Mouse (Mus musculus) olfactory bulb, adult 2 months (tissue): ENCODE measurements around the gene Uchl4. TPM values are rescaled to one million over a fixed set of nuclear protein-coding genes. Genes with fewer than 3 reads are reported as not detected.

Experiments
- H3K27ac ChIP-seq: fragments of 200-500 bp; 2 replicates; pipeline ENCODE4 v1.5.1; 2012; ENCODE audit warnings: low read depth, low read length; ENCODE audit not compliant: insufficient read depth
- H3K4me1 ChIP-seq: fragments of 200-500 bp; 2 replicates; pipeline ENCODE4 v1.6.1; 2012; ENCODE audit warnings: low read length; ENCODE audit not compliant: control insufficient read depth, insufficient read depth
- H3K4me3 ChIP-seq: fragments of 200-500 bp; 2 replicates; pipeline ENCODE4 v1.5.1; 2012; ENCODE audit warnings: mild to moderate bottlenecking, low read depth, low read length, moderate library complexity; ENCODE audit not compliant: insufficient read depth
- CTCF ChIP-seq: fragments of 200-500 bp; IDR thresholded peaks from 2 replicates; pipeline ENCODE4 v1.5.1; 2012; ENCODE audit warnings: low read depth, mild to moderate bottlenecking, low read length, moderate library complexity; ENCODE audit not compliant: insufficient read depth
- POLR2A ChIP-seq: fragments of 200-500 bp; IDR thresholded peaks from 2 replicates; pipeline ENCODE4 v1.6.1; 2012; ENCODE audit warnings: mild to moderate bottlenecking, low read depth, low read length, moderate library complexity; ENCODE audit not compliant: insufficient read depth
- WGBS: fragments of 180-500 bp; shearing (Covaris S2); methylation state at CpG from one replicate; pipeline ENCODE4 v1.1.7; 2018; 5-methylcytosine and 5-hydroxymethylcytosine counted together
- polyA plus RNA-seq: library from polyadenylated mRNA; stranded (reverse); fragments of >200 nt; gene quantifications from 2 replicates; pipeline ENCODE4 v1.2.4, GENCODE M21; 2012; ENCODE audit warnings: low replicate concordance; ENCODE audit not compliant: missing spikeins, insufficient read depth, insufficient read length

Gene Uchl4
- polyA plus RNA-seq, 1 experiment: not detected

DNA sequence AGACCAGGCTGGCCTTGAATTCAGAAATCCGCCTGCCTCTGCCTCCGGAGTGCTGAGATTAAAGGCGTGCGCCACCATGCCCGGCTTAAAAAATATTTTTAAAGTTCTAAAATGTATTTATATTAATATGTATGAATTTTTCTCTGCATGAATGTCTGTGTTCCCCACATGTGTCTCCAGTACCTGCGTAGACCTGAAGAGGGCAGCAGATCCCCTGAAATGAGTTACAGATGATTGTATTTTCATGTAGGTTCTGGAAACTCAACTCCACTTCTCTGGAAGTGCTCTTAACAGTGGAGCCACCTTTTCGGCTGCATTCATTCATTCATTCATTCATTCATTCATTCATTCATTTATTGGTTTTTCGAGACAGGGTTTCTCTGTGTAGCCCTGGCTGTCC, 42.7 kb downstream of the Uchl4 start:
- WGBS: 65% methylated on average over 8 of the region's 8 CpGs
- H3K4me3 ChIP-seq: no peak overlapping the region
- H3K27ac ChIP-seq: no peak overlapping the region
- TF ChIP-seq CTCF (no peak), POLR2A (no peak)
- H3K4me1 ChIP-seq: no peaks in the 10 kb centered on the region

DNA sequence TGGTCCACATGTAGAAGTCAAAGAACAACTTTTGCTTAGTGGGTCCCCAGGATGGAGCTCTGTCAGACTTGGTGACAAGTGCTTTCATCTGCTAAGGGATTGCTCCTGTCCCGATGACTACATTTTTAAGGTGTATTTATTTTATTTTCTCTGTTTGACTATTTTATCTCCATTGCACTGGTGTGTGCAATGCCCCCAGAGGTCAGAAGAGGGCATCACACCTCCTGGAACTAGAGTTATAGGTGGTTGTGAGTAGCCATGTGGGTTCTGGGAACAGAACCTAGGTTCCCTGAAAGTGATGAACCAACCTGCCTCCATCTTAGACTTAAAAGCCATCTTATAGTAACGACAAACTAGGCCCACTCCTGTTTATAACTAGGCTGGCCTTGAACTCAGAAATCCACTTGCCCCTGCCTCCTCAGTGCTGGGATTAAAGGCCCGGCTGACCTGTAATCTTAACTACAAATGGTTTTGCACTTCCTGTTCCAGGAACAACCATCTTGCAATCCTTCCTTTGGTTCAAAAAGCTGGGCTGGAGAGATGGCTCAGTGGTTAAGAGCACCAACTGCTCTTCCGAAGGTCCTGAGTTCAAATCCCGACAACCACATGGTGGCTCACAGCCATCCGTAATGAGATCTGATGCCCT, 43.8 kb downstream of the Uchl4 start:
- TF ChIP-seq CTCF (no peak), POLR2A (no peak)
- WGBS: 94% methylated on average over 6 of the region's 6 CpGs
- Histone ChIP-seq H3K4me1 (no peaks in the 10 kb centered on the region), H3K27ac (no peak overlapping the region), H3K4me3 (no peak overlapping the region)

DNA sequence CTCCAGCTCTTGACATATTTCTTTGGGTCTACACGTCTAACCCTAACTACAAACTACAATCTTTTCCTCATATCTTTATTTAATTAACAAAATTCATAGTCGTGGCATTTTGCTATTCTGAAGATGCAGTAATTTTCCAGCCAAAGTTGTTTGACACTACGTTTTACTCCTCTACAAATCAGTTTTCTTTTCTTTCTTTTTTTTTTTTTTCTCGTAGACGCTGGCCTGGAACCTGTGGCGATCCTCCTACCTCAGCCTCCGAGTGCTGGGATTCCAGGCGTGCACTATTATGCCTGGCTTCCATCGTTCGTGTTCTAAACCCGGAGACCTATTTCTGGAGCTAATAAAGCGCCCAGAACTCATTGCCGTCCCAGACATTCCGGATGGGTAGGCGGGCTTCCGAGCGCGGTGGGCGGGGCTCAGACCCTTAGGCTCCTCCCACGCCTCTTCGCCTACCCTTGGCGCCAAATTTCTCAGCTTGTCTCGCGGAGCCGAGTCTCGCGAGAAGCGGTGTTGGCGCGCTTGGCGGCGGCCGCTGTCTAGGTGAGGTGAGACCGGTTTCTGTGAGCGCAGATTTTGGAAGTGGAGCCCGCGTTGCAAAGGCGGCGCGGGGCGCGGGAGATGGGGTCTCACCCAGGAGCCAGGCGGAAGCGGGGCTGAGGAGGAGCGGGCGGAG, 46.2 kb downstream of the Uchl4 start, which contains the start of gene Tipin:
Gene Tipin (plus strand): TSS at position 477 of the 676 bp plus-strand sequence.
- TF ChIP-seq POLR2A: peak; percentile 69
- no peak for TF ChIP-seq CTCF
- WGBS: 1% methylated on average over 46 of the region's 46 CpGs
- no peak within 1 kb of the TSS for H3K27ac ChIP-seq
- peak within 1 kb of the TSS; percentile 82 for H3K4me3 ChIP-seq
- H3K4me1 ChIP-seq: no peaks in the 10 kb centered on the region

DNA sequence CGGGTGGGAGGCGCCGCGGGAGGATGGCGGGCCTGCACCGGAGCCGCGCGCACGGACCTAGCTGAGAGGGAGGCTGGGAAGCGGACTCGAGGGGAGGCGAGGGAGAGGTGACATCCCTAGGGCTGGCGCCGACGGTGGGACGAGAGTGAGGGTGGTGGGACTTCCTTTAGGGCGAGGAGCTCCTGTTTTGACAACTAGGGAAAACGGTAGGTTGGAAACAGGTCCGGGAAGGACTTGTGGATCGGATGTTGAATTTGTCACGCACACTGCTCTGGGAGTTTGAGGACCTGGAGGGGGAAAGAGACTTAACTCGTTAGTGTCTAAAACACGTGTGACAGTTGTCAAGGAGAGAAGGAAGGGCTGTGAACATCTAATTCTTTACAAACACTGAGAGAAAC, 46.8 kb downstream of the Uchl4 start:
- Histone ChIP-seq H3K4me3 (peak overlapping the region; percentile 82), H3K27ac (no peak overlapping the region), H3K4me1 (no peaks in the 10 kb centered on the region)
- TF ChIP-seq POLR2A: no peak
- no peak for TF ChIP-seq CTCF
- WGBS: 0% methylated on average over 24 of the region's 24 CpGs

DNA sequence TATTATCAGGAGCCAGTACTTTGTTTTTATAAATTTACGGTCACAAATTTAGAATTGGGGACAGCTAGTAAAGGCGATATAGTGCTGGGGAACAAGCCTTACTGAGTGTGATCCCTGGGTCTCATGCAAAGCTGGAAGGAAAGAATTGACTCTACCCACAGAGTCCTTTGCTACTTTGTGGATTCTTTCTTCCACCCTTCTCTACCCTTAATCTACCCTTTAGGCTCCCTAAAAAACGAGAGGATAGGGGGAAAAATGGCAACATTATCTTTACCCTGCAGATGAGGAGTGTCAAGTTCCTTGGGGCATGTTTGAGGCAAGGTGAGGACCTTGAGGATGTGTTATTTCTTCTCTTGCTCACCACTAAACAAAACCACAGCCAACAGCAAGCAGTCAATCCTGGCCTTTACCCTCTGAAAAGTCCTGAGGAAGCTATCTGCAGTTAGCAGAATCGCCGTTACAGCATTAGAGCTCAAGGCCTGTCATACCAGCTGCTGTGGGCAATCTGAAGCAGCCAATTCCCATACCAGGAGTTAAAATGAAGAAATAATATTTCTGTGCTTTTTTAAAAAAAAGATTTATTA, 47.5 kb downstream of the Uchl4 start:
- 54% methylated on average over 5 of the region's 5 CpGs for WGBS
- Histone ChIP-seq H3K4me3 (no peak overlapping the region), H3K4me1 (no peaks in the 10 kb centered on the region), H3K27ac (no peak overlapping the region)
- TF ChIP-seq CTCF (no peak), POLR2A (no peak)

Other genes starting within 250 kb of the Uchl4 start
- not detected in 2 replicates for gene Smad6, start 213.1 kb upstream of the Uchl4 start, polyA plus RNA-seq
- not detected in 2 replicates for gene Lctl, start 118.1 kb upstream of the Uchl4 start, polyA plus RNA-seq
- gene Zwilch, start 62.1 kb upstream of the Uchl4 start, polyA plus RNA-seq: not detected in 2 replicates
- gene Rpl4, start 61.8 kb upstream of the Uchl4 start, polyA plus RNA-seq: 468 TPM in 1 of 2 replicates, not detected in the other
- gene Snapc5, start 55.9 kb upstream of the Uchl4 start, polyA plus RNA-seq: not detected in 2 replicates
- gene Map2k1, start 18.4 kb downstream of the Uchl4 start, polyA plus RNA-seq: 126 and 566 TPM in 2 replicates
- not detected in 2 replicates for gene Tipin, start 46.4 kb downstream of the Uchl4 start, polyA plus RNA-seq
- gene Dis3l, start 106.1 kb downstream of the Uchl4 start, polyA plus RNA-seq: not detected in 2 replicates
- gene Megf11, start 150.4 kb downstream of the Uchl4 start, polyA plus RNA-seq: not detected in 2 replicates